Mouse (Mus musculus): ENCODE results near the gene Uqcc3. TPM values are rescaled to one million over a fixed set of nuclear protein-coding genes. Genes with fewer than 3 reads are reported as not detected.
"Not testable (repeated sequence)": the region's sequence is repeated elsewhere in the genome, so short reads cannot be mapped to it uniquely, and the experiment has no call there.

The Uqcc3 gene
- 10 to 100 TPM; 78.4 to 90.3 (median 89.6) TPM for polyA plus RNA-seq (2017; shearing (Covaris generic))

DNA sequence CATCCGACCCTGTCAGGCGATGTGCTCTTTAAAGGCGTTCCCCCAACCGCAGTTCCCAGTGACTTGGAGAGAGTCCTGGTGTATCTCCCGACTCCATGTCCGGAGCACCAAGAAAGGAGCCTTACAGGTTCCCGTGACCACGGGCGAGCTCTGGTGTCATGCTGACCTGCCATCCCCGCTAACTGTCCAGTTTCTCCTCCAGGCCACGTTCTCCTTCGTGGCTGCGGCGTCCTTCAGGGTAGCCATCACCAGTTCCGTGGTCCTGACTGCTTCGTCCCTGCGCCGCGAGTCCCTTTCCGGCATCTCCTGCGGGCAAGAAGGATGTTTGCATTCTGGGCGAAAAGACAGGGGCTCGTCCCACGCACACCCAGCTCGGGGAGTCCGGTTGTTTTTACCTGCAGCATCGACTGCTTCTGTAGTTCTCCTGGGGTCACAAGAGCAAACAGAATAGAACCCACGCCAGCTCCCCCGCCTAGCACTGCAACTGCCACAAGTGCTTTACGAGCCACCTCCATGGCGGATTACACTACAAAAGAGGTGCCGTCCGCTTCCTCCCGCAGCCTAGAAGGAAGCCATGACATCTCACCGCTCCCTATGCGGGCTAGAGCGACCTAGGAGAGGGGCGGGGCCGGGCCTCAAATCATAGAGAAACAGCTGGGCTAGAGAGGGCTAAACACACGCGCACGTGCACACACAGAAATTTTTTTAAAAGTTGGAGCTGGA is at the start of gene Uqcc3:
Gene Uqcc3, minus strand, starts transcription at position 613 of the 723 bp plus-strand sequence.
- peak; percentile 98 for ATAC-seq

DNA sequence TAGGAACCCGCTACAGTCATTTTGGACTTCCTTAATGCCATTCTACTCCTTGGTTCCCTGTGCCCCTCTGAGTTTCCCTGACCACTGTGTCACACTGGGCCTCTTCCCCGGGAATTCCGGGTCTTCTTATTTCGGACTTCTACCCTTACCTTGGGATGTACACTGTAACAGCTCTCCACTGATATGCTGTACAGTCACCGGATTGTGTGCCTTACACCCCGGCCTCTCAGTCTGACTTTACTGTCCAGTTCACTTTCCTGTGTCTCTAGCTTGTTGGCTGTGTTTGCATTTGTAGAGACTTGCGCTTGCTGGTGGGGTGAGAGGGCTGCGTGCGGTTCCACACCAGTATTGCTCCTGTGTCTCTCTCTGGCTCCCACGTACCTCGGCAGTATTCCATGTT is 49.4 kb upstream of the Uqcc3 start:
- ATAC-seq, result no peak

DNA sequence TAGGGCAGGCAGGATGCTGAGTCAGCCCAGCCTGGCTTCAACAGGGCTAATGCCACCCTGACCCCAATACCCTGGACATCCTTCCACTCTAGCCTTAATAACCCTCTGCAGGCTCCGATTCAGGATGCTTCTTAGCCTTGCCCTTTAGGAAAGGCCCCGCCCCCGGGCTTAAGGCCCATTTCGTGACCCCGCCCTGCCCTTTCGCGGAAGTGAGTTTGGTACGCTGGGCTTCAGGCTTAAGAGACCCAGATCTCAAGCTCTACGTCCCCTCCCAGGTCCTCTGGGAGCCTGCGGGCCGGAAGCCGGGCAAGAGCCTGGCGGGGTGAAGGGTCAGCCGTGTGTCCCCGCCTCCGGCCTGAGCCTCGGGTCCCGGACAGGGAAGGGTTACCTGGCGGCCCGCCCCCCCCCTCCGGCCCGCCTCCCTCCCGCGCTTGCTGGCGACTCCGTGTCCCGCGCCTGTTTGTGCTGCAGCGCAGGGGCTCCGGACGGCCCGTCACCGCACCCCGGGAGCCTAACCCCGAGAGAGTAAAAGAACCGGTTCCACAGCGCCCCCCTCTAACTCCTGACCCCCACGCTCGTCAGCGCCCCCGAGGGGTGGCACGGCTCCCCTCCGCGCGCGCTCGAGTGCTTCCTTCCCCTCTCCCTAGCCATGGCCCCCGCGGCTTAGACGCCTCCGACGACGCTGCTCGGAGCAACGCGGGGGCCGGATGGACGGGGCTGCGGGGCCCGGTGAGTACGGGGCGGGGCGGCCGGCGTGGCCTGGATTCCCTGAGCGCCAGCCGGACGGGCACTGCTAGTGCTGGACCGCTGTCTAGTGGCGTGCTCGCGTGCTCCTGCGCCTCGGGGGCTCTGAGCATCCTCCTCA is 48.7 kb upstream of the Uqcc3 start, which contains the start of the genes Rom1 and Eml3:
Gene Rom1, minus strand, starts transcription at position 133 of the 865 bp plus-strand sequence.
Gene Eml3, plus strand, starts transcription at position 329 of the 865 bp plus-strand sequence.
- ATAC-seq, result peak; percentile 78

DNA sequence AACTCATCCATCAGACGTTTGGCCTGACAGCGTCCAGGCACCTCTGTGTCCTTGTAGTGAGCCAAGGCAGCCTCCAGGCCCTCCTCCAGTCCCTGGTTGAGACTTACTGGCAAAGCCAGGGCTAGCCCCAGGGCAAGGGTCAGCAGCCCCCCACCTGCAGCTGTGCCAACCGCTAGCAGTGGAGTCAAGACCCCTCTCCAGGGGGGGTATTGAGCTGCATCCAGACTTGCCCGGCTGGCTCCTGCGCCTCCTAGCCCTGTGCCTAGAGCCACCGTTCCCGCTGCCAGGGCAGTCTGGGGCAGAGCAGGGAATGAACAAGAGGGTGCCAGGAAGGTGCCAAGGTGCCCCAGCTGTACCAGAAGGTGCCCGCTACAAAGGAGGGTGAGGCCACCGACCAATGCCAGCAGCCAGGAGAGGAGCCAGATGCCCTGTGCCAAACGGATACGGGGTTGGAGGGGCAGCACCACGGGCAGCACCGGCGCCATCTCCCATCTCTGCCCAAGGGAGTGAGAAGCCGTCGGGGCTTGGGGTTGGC is 48.0 kb upstream of the Uqcc3 start:
- peak; percentile 38 for ATAC-seq

DNA sequence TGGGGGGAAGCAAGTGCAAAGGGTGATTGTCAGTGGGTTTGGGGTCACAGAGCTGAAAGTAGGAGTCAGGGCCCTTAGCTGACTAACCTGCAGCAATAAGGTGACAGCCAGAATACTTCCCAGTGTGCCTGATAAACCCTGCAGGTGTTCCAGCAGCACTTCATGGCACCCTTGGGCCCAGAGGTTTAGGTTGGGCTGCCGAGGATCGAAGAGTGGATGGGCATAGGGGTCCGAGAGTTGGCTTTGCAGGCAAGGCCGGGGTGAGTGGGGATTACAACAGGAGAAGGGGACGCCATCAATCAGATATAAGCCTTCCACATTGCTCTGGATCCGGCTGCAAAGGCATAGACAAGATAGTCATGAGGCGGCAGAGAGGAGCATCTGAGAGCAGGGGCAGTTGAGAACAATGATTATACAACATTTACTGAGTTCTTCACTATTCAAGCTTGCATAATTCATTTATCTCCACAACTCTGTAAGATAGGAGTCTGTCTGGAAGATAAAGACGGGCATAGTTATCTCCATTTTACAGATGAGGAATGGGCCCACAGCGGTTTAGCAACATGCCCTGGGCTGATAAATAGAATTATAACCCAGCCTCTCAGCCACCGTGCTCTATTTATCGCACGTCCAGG is 47.3 kb upstream of the Uqcc3 start:
- no peak for ATAC-seq

DNA sequence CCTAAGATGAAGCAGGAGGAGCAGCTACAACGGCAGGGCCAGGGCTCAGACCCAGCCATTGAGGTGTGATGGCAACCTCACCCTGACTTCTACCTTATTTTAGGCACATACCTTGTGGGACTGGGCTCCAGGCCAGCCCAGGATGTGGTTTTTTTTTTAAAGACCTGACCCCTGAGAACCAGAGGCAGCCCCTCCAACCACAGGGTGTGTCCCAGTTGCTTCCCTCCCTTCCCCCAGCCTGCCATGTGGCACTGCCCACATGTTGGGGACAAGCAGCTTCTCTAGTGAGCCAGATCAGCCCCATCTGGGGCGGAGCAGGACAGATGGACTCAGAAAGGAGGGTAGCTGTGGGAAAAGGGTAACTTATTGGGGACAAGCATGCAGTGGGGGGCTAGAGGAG is 46.0 kb upstream of the Uqcc3 start:
- no peak for ATAC-seq

DNA sequence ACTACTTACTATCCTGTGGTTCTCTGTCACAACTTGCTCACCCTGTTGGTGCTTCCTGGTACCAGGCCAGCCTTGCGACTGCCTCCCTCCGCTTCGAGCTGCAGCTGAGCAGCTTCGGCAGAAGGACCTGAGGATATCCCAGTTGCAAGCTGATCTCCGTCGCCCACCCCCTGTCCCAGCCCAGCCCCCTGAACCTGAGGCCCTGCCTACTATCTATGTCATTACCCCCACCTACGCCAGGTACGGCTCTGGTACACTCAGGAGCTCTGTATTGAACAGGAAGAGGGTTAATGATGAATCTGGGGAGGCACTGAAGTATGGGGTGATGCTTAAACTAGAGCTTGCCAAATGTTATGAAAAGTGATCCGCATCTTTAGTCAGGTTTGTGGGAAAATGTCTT is 41.0 kb upstream of the Uqcc3 start:
- ATAC-seq, result no peak

DNA sequence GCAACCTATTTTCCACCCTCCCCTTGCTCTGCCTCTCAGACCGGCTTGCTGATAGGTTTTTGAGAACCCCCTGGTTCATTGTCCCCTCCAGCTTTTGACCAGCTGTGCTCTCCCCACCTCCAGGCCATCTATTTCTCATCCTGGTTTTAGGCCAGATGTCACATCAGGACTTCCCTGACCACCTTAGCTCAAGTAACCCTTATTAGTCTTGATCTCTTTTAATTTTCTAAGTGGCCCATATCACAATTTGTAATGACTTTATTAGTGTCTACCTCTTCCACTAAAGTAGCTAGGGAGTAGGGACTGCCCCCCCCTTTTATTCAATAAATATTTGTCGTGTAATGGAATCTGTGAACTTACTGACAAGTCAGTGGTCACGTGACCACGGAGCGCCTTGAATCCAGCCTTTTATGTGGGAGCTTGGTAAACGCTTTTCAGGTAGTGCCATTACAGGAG is 40.1 kb upstream of the Uqcc3 start:
- ATAC-seq, result peak; percentile 44

DNA sequence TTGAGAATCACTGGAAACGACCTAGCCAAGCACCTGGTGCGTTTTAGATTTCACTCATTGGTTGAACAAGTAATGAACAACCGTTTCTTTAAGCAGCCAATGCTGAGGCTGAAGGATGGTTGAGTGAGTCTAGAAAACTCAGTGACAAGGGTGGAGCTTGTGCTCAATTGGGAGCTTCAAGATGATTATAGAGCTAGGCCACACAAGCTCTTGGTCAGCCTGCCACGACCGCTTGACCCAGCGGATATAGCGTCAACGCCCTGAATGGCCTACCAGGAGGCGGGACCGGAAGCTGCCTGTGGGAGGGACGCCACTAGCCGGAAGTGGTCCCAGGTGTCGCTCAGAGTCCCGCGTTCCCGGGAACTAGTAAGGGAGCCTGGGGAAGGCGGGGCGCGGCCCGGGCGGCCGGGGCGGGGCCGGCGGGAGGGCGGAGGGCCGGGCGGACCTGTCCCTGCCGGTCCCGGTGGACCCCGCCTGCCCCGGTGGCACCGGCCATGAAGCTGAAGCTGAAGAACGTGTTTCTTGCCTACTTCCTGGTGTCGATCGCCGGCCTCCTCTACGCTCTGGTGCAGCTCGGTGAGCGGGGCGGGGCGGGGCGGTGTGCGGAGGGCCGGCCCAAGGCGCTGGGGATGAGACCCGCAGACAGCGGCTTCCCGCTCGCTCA is 39.5 kb upstream of the Uqcc3 start, which contains the start of gene B3gat3:
Gene B3gat3, plus strand, starts transcription at position 302 of the 664 bp plus-strand sequence.
- peak; percentile 57 for ATAC-seq

DNA sequence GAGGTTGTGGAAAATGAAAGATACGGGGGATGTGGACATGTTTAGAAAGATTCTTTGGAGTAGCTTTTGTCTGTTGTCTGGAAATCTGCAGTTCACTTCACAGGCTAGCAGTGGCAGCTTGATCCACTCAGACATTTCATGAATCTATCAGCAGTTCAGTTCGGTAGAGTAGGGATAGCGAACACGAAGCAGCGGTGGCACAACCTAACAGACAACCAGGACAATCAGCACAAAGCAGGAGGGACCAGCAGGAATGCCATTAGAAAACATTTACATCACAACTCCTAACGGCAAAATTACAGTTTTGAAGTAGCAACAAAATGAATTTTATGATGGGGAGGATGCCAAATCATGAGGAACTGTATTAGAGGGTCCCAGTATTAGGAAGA is 39.0 kb upstream of the Uqcc3 start:
- no peak for ATAC-seq

DNA sequence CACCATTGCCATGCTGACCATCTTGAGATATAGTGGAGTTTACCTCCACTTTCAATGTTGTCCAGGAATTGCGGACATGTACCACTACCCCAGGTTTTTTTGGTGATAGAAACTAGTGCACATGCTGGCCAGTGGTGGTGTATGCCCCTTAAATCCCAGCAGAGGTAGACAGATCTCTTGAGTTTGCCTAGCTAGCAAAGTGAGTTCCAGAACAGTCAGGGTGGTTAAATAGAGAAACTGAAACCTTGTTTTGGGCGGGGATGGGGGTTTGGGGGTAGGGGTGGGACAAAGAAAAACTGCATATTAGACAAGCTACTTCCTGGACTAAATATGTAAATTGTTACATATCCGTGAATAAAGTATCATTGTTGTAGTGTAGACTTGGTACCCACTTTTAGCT is 38.3 kb upstream of the Uqcc3 start:
- peak; percentile 25 for ATAC-seq

DNA sequence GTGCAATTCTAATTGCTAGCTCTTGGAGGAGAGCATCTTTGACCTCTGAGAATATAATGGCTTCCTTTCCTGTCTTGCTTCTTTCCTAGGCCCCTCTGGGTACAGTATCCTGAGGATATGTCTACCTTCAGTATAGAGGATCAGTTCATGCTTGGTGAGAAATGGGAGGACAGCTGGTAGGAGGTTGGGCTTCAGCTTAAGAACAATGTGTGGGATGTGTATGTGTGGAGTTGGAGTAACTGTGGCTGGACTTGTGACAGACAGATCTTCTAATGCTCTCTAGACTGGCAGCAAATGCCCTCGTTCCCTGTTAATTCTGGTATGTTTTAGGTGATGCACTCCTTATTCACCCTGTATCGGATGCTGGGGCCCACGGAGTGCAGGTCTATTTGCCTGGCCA is 33.5 kb upstream of the Uqcc3 start:
- no peak for ATAC-seq

DNA sequence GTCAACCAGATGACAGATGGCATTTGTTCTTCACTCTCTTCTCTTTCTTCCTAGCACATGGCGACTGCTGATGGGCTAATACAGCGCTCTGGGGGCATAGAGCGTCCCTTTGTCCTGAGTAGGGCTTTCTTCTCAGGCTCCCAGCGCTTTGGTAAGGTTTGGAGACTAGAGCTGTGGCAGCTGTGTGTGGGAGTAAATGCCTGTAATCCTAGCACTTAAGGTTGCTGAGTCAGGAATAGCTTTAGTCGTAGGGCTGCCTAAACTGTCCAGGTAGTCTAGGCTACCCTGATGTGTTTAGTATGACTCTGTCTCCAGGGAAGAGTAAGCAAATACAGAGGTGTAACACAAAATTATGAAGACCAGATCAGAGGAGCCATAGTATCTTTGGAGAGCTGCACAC is 31.1 kb upstream of the Uqcc3 start:
- no peak for ATAC-seq

DNA sequence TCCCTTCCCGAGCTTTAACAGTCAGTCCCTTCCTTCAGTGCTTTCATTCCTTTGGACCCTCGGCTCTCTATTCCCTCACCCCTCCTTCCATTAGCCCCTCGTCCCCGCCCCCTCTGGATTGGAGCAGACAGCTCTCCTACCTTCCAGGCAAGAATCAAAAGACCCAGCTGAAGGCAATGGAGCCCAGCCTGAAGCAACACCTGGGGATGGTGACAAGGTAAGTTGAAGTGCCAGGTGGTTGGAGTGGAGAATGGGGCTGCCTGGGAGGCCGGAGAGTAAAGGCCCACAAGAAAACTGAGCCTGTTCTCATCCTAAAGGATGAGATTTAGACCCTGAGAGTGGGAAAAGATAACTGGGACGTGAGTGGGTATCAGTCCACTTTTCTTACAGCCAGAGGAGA is 27.8 kb upstream of the Uqcc3 start:
- no peak for ATAC-seq

DNA sequence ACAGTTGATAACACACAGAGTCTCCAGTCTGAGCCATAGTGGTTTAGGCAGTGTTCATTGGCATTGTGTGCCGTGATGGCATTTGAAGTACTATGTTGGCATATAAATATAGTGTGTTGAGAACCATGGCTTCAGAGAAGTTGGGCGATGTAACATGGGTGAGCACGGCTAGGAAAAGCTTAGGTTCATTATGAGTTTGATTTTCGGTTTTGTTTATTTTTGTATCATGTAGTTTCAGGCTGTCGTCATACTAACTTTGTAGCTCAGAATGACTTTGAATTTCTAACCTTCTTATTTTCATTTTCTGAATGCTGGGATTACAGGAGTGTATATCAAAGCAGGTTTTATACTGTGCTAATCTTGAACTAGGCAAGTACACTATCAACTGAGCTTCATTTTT is 22.7 kb upstream of the Uqcc3 start:
- no peak for ATAC-seq

DNA sequence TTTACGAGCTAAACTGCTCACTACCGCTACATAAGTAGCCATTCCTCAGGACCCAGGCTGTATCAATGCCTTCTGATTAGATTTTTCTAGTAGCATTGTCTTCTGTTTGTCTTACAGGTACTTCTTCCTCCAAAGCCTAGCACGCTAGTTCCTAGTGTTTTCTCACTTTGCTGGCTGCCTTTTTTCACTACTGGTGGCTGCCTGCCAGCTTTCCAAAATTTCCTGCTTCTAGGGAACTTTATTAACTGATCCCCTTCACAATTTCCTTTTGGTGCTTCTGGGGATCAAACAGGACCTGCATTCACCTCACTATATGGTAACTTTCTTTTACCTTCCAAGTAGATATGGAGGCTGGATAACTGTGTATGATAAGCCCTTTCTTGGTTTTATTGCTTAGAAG is 18.4 kb upstream of the Uqcc3 start:
- no peak for ATAC-seq

DNA sequence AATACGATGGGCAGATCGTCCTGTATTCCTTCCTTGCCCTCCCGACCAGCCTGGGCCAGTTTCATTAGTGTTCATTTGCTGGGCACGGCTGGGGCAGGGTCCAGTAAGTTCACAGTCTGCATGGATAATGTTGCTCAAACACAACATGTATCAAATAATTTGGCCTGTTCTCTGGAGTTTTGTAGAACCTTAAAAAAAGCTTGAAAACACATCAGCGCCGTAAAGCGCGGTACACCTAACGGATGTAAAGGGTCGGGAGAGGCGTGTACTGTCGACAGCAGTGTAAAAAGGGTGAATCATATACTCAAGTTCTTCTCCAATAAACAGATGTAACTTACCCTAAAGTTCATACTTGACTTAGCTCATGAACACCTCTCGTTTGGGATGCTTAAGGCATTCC is 17.9 kb upstream of the Uqcc3 start:
- no peak for ATAC-seq

DNA sequence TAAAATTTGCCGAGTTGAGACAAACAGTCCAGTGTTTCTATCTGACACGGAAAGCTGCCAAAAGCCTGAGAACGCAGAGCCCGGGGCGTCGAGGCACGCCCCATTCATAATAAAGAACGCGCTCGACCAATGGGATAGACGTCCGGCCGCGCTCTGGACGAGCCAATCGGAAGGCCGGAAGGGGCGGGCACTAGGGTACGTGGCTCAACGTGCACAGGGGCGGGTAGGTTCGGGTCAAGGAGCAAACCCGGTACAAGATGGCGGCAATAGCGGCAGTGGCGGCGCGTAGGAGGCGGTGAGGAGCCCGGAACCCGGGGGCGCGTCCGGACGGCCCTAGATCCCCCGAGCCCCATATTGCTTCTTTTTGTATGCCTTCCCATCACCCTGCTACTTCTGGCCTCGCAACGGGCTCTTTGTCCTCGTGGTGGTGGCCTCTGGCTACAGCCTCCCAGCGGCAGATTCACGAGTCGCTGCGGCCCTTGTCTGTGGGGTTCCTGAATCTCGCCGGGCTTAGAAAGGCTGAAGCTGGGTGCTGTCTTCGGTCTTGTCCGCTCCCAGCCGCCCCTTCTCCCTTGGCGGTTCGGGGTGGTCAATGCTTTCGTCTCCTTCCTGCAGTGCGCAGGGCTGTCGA is 17.3 kb upstream of the Uqcc3 start, which contains the start of gene Ganab:
Gene Ganab, plus strand, starts transcription at position 207 of the 631 bp plus-strand sequence.
- ATAC-seq, result peak; percentile 96

DNA sequence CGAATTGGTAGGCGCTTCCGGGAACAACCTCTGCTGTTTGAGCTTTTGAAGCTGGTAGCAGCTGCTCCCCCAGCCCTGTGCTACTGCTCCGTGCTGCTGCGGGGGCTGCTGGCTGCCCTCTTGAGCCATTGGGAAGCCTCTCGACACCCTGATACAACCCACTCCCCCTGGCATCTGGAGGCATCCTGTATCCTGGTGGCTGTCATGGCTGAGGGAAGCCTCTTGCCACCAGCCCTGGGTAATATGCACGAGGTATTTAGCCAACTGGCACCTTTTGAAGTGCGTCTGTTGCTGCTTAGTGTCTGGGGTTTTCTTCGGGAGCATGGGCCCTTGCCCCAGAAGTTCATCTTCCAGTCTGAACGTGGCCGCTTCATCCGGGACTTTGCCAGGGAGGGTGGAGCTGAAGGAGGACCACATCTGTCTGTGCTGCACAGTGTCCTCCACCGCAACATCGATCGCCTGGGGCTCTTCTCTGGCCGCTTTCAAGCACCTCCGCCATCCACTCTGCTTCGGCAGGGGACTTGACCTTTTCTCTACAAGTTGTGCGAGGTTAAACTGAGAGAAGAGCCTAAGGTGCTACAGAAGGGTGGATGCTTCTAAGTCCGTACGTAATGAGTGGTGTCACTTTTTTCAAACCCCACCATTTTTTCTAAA is 16.6 kb upstream of the Uqcc3 start:
- ATAC-seq, result not testable (repeated sequence)

DNA sequence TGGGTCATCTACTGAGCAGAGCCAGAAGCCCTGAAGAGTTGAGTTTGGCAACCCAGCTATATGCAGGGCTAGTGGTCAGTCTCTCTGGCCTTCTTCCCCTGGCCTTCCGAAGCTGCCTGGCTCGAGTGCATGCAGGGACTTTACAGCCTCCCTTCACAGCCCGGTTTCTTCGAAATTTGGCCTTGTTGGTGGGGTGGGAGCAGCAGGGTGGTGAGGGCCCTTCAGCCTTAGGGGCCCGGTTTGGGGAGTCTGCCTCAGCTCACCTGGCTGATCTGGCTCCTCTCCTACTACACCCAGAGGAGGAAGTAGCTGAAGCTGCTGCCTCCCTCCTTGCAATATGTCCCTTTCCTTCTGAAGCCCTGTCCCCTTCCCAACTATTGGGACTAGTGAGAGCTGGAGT is 15.5 kb upstream of the Uqcc3 start:
- ATAC-seq, result not testable (repeated sequence)

DNA sequence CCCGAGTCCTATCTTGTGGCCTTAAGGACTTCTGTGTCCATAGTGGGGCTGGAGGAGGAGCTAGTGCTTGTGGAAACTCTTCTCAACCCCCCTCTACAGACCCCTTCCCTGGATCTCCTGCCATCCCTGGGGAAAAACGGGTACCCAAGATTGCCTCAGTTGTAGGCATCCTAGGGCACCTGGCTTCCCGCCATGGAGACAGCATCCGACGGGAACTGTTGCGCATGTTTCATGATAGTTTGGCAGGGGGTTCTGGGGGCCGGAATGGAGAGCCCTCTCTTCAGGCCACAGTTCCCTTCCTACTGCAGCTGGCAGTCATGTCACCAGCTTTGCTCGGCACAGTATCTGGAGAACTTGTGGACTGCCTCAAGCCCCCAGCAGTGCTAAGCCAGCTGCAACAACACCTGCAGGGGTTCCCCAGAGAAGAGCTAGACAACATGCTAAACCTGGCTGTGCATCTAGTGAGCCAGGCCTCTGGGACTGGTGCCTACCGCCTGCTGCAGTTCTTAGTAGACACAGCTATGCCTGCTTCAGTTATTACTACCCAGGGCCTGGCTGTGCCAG is 14.8 kb upstream of the Uqcc3 start:
- no peak for ATAC-seq
